Mouse (Mus musculus) T-helper 2 cell (primary cell): ENCODE data around the gene Bcl2l12.

ENCODE experiments used
- in situ Hi-C: fragments of 300-600 bp; cut with MboI, MseI; formaldehyde crosslinking; loops from one replicate; pipeline ENCODE4 v1.15.1; 2025; ENCODE audit warnings: high pct_unique_total_duplicates

Bcl2l12 gene

DNA sequence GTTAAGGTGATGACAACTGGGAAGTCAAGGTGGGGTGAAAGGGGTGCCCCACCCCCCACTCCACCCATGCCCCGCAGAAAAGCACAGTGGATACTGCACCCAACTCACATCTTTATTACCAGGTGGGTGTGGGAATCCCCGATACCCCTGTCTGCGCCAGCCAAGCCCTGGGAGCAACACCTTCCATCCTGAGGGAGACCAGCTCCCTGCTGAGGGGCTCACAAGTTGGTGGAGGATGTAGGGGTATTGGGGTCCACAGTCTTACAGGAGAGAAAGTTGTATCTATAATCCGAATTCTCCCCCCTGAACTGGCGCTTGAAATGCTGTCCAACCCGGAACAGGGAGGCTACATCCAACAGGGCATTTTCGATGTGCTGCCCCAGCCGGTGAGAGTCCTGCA lies 39.2 kb downstream of the Bcl2l12 start:
- in situ Hi-C loops: loop anchor here (5.0 to 10.0 kb wide), 2 partner anchors 42 to 234 kb away; no protein-coding TSS in a partner anchor

- in situ Hi-C loops: loop anchor here (5.0 to 10.0 kb wide), 2 partner anchors 41 to 233 kb away; no protein-coding TSS in a partner anchor
Observed at GRCm38 (mm10) chr7:44958208-44958607, 40.3 kb downstream of the Bcl2l12 start.

- in situ Hi-C loops: loop anchor here (5.0 to 10.0 kb wide), 2 partner anchors 40 to 233 kb away; no protein-coding TSS in a partner anchor
Observed at GRCm38 (mm10) chr7:44957183-44957835, 41.2 kb downstream of the Bcl2l12 start.

DNA sequence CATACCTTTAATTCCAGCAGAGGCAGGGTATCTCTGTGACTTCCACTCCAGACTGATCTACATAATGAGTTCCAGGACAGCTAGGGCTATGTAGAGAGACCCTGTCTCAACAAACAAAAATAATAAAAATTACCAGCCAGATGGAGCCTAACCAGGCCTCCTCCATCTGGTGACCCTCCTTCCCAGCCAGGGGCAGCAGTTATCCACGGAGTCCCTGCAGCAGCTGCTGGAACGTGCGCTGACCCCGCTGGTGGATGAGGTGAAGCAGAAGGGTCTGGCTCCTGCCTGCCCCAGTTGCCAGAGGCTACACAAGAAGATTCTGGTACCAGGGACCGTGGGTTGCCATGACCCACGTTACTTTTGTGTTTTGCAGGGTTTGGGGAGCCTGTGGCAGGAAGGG lies 42.2 kb downstream of the Bcl2l12 start:
- in situ Hi-C loops: loop anchor here (5.0 to 10.0 kb wide), 2 partner anchors 39 to 231 kb away; no protein-coding TSS in a partner anchor

GRCm38 (mm10) chr7:44955628-44956027 lies 42.9 kb downstream of the Bcl2l12 start:
- in situ Hi-C loops: loop anchor here (5.0 to 10.0 kb wide), 2 partner anchors 38 to 231 kb away; no protein-coding TSS in a partner anchor

- in situ Hi-C loops: loop anchor here (10.0 kb wide), 1 partner anchor 229 kb away; no protein-coding TSS in a partner anchor
Observed at GRCm38 (mm10) chr7:44954091-44954885, 44.2 kb downstream of the Bcl2l12 start.

DNA sequence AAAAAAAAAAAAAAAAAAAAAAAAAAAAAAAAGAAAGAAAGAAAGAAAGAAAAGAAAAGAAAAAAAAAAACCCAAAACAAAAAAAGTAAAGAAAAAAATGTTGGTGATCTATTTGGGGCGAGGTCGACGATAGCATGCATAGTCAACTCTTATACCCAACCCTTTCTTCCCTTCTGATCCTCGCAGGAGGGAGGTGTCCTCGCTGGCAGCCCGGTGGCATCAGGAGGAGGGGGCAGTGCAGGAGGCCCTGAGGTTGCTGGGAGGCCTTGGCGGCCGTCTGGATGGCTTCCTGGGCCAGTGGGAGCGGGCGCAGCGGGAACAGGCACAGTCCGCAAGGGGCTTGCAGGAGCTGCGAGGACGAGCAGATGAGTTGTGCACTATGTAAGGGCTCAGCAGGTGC lies 45.0 kb downstream of the Bcl2l12 start:
- in situ Hi-C loops: loop anchor here (10.0 kb wide), 1 partner anchor 229 kb away; no protein-coding TSS in a partner anchor

- in situ Hi-C loops: loop anchor here (10.0 kb wide), 1 partner anchor 228 kb away; no protein-coding TSS in a partner anchor
Observed at GRCm38 (mm10) chr7:44952611-44953306, 45.8 kb downstream of the Bcl2l12 start.

- in situ Hi-C loops: loop anchor here (10.0 kb wide), 1 partner anchor 227 kb away; no protein-coding TSS in a partner anchor
Observed at GRCm38 (mm10) chr7:44951960-44952359, 46.6 kb downstream of the Bcl2l12 start.

- in situ Hi-C loops: loop anchor here (10.0 kb wide), 1 partner anchor 225 kb away; no protein-coding TSS in a partner anchor
Observed at GRCm38 (mm10) chr7:44949922-44950321, 48.6 kb downstream of the Bcl2l12 start.

GRCm38 (mm10) chr7:44942904-44943303 lies 55.6 kb downstream of the Bcl2l12 start, which contains the start of gene Tsks:
Tsks (plus strand) TSS chr7:44943204.
- in situ Hi-C loops: no loop called here
